Mouse (Mus musculus): Measurements from ENCODE around the gene Wdr31. TPM values are rescaled to one million over a fixed set of nuclear protein-coding genes. Genes with fewer than 3 reads are reported as not detected.
A peak's percentile ranks its signal among the peaks of the same experiment; 100 is the strongest.

Gene Wdr31
- total and polyA plus RNA-seq, 2 experiments from 2014 or later = 4.3 to 17.6 TPM

DNA sequence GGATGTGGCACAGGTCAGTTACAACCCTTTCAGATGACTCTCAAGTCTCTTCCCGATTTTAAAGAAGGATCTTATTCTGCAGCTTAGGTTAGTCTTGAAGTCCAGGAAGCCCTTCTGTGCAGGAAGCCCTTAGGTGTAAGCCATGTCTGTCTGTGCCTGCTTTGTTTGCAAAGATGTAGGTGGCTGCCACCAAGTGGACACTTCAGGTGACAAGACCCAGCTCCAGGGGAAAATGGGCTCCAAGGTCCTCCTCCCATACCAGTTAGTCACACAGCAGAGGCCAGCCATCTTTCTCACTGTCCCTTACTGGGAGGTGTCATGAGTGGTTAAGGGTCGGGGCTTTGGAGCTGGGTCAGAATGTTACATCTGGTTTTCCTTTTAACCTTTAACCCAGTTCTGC, 36.1 kb upstream of the Wdr31 start:
- 82% methylated on average over 2 of the region's 2 CpGs for WGBS
- H3K4me1 ChIP-seq (ENCODE audit: insufficient read depth, low read length) = no peaks in the 10 kb centered on the region
- ATAC-seq (no peak), DNase-seq (ENCODE audit: low spot score) (peak; percentile 58)
- no peak overlapping the region for H3K4me3 ChIP-seq (ENCODE audit: low read length)
- H3K36me3 ChIP-seq (ENCODE audit: insufficient read depth, low read length) = peaks cover 26% of the 10 kb centered on the region
- no peaks in the 10 kb centered on the region for H3K9me3 ChIP-seq (ENCODE audit: low read length)
- no peak overlapping the region for H3K4me2 ChIP-seq (ENCODE audit: low read depth, low read length)
- H3K27me3 ChIP-seq (ENCODE audit: insufficient read depth, low read length) = no peaks in the 10 kb centered on the region
- H3K9ac ChIP-seq (replicated peaks; ENCODE audit: low read length) = no peak overlapping the region
- peak; percentile 64 for TF ChIP-seq CTCF (IDR thresholded peaks at IDR 0.05; ENCODE audit: low read depth)
- H3K27ac ChIP-seq = no peak overlapping the region

DNA sequence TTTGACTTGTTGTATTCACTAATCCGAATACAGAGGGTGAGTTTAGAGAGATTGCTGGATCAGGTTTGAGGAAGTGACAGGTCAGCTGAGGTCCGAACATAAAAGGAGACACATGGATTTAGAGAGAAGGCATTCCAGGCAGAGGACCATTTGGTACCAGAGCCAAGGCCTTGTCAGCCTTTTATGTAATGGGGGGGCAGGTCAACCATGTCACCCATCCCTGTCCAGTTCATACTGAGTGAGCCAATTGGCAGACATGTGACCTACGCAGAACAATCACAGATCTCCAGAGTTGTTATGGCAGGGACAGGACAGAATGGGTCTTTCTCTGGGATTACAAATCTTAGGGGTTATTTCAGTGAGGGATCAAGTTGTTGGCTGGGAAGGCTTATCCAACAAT, 35.3 kb upstream of the Wdr31 start:
- H3K9me3 ChIP-seq (ENCODE audit: low read length) = no peaks in the 10 kb centered on the region
- ATAC-seq = no peak
- no peaks in the 10 kb centered on the region for H3K27me3 ChIP-seq (ENCODE audit: insufficient read depth, low read length)
- H3K9ac ChIP-seq (replicated peaks; ENCODE audit: low read length) = no peak overlapping the region
- H3K27ac ChIP-seq = no peak overlapping the region
- no peak overlapping the region for H3K4me3 ChIP-seq (ENCODE audit: low read length)
- H3K4me2 ChIP-seq (ENCODE audit: low read depth, low read length) = no peak overlapping the region
- no peak for DNase-seq (ENCODE audit: low spot score)
- H3K4me1 ChIP-seq (ENCODE audit: insufficient read depth, low read length) = no peaks in the 10 kb centered on the region
- peaks cover 18% of the 10 kb centered on the region for H3K36me3 ChIP-seq (ENCODE audit: insufficient read depth, low read length)
- TF ChIP-seq CTCF (IDR thresholded peaks at IDR 0.05; ENCODE audit: low read depth) = no peak
- WGBS = 81% methylated on average over 3 of the region's 3 CpGs

DNA sequence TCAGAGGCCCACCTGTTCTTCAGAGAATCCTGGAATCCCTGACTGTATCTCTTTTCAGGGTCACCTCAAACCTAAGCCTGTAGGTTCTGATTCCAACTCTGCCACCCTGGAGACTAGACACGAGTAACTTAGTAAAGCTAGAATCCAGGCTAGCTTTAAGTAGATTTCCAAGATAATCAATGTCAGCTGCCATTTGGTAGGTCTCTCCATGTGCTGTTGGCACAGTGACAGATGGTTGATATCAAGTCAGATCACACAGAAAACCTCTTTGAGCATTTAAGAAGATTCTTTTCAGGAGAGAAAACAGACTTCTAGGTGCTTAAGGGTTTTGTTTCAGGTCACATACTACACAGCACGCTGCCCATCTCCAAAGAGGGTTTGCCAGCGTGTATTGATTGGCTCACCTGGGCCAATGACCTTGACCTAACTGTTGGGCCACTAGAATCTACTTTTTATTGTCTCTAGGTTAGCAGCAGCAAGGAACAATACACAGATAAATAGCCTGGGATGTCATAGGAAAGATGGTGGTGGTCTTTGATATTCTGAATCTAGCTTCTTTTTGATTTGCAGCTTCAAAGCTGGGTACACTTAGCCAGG, 32.8 kb upstream of the Wdr31 start, which contains the start of gene Hdhd3:
Gene Hdhd3 (minus strand): TSS at position 94 of the 597 bp plus-strand sequence.
- H3K9me3 ChIP-seq (ENCODE audit: low read length) = no peaks in the 10 kb centered on the region
- H3K4me3 ChIP-seq (ENCODE audit: low read length) = peak within 1 kb of the TSS; percentile 71
- H3K4me2 ChIP-seq (ENCODE audit: low read depth, low read length) = peak within 1 kb of the TSS; percentile 81
- TF ChIP-seq CTCF (IDR thresholded peaks at IDR 0.05; ENCODE audit: low read depth) = no peak
- H3K9ac ChIP-seq (replicated peaks; ENCODE audit: low read length) = peak within 1 kb of the TSS; percentile 76
- no peaks in the 10 kb centered on the region for H3K4me1 ChIP-seq (ENCODE audit: insufficient read depth, low read length)
- peak within 1 kb of the TSS; percentile 69; the same call in 1 of the 2 replicates for H3K27ac ChIP-seq
- 84% methylated on average over 3 of the region's 3 CpGs for WGBS
- H3K36me3 ChIP-seq (ENCODE audit: insufficient read depth, low read length) = peaks cover 4% of the 10 kb centered on the region; the same call in 1 of the 2 replicates
- no peak for DNase-seq (ENCODE audit: low spot score)
- no peaks in the 10 kb centered on the region for H3K27me3 ChIP-seq (ENCODE audit: insufficient read depth, low read length)
- no peak for ATAC-seq

DNA sequence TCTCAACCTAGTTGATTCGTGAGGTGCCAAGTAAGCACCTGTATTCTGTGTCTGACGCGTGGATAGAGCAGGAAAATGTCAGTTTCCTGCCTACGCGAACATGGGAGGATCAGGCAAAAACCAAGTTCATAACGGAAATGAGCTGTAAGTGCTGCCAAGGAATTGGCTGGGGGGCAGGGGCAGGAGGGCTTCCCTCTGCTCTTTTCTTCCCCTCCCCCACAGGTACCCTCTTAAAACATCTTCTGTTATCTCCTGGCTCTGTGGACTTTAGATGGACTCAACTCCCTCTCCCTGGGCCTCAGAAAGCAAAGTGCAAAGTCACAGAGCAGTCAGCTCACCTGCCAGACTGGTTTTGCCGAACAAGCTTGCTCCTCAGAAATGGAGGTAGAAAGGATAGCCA, 32.3 kb upstream of the Wdr31 start:
- Histone ChIP-seq H3K36me3 (ENCODE audit: insufficient read depth, low read length) (peaks cover 8% of the 10 kb centered on the region; the same call in 1 of the 2 replicates), H3K9ac (replicated peaks; ENCODE audit: low read length) (no peak overlapping the region), H3K27me3 (ENCODE audit: insufficient read depth, low read length) (no peaks in the 10 kb centered on the region), H3K4me2 (ENCODE audit: low read depth, low read length) (no peak overlapping the region), H3K9me3 (ENCODE audit: low read length) (no peaks in the 10 kb centered on the region), H3K27ac (no peak overlapping the region), H3K4me3 (ENCODE audit: low read length) (no peak overlapping the region), H3K4me1 (ENCODE audit: insufficient read depth, low read length) (no peaks in the 10 kb centered on the region)
- TF ChIP-seq CTCF (IDR thresholded peaks at IDR 0.05; ENCODE audit: low read depth) = no peak
- DNase-seq (ENCODE audit: low spot score) (no peak), ATAC-seq (no peak)
- WGBS = 82% methylated on average over 7 of the region's 7 CpGs

DNA sequence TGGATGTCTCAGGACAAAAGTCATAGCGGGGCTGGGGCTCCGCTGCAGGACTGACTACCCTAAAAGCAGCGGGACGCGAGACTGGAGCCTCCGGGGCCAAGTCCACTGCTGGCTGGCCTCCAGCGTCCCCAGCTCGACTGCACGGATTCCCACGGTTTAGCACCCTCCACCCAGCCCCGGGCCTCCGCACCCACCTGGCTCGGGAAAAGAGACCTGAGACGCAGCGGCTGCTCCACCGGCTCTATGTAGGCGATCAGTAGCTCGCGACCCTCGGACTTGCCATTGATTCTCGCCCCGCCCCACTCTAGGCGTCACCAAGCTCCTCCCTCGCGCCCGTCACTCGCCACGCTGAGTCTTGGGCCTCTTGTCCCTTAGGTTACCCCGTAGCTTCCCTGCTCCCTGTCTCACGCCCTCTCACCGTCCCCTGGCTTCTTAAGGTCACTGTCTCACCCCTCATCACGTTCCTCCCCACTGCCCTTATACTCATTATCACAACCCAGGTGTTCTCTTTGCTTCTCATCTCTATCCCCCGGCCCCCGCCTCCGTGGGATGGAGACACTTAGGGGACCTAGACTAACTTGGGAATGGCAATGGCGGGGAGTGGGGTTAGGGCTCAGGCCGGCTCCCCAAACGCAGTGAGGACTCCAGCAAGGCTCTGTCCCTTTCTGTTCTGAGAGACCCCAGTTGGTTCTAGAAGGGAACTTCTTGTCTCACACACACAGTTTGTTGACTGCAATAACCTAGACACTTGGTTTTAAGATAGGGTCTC, 31.5 kb upstream of the Wdr31 start:
- no peaks in the 10 kb centered on the region for H3K27me3 ChIP-seq (ENCODE audit: insufficient read depth, low read length)
- WGBS = 2% methylated on average over 38 of the region's 38 CpGs
- H3K27ac ChIP-seq = peak overlapping the region; percentile 69; the same call in 1 of the 2 replicates
- no peak for TF ChIP-seq CTCF (IDR thresholded peaks at IDR 0.05; ENCODE audit: low read depth)
- no peaks in the 10 kb centered on the region for H3K9me3 ChIP-seq (ENCODE audit: low read length)
- DNase-seq (ENCODE audit: low spot score) (peak; percentile 94), ATAC-seq (peak; percentile 96)
- peak overlapping the region; percentile 81 for H3K4me2 ChIP-seq (ENCODE audit: low read depth, low read length)
- no peaks in the 10 kb centered on the region for H3K4me1 ChIP-seq (ENCODE audit: insufficient read depth, low read length)
- H3K9ac ChIP-seq (replicated peaks; ENCODE audit: low read length) = peak overlapping the region; percentile 76
- H3K4me3 ChIP-seq (ENCODE audit: low read length) = peak overlapping the region; percentile 71
- peaks cover 8% of the 10 kb centered on the region; the same call in 1 of the 2 replicates for H3K36me3 ChIP-seq (ENCODE audit: insufficient read depth, low read length)

DNA sequence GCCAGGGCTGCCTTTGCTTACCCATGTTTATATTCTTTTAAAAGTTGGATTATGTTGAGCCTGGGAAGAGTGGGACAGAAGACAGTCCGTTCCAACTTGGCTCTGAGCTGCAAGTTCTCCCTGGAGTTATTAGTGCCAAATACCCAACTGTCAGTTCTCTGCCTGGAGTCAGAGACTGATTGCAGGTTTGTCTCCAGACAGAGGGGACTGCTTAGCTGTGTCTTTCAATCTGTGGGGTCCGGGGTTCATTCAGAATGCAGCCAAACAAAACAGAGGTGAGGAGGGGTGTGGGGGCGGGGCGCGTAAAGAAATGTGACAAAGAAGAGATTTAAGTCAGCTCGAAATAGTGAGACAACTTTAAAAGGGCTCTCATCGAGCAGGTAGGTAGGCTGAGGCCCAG, 30.8 kb upstream of the Wdr31 start:
- peak overlapping the region; percentile 81 for H3K4me2 ChIP-seq (ENCODE audit: low read depth, low read length)
- H3K9me3 ChIP-seq (ENCODE audit: low read length) = no peaks in the 10 kb centered on the region
- H3K27me3 ChIP-seq (ENCODE audit: insufficient read depth, low read length) = no peaks in the 10 kb centered on the region
- H3K9ac ChIP-seq (replicated peaks; ENCODE audit: low read length) = peak overlapping the region; percentile 76
- DNase-seq (ENCODE audit: low spot score) = peak; percentile 26
- TF ChIP-seq CTCF (IDR thresholded peaks at IDR 0.05; ENCODE audit: low read depth) = no peak
- H3K36me3 ChIP-seq (ENCODE audit: insufficient read depth, low read length) = peaks cover 8% of the 10 kb centered on the region; the same call in 1 of the 2 replicates
- peak overlapping the region; percentile 71 for H3K4me3 ChIP-seq (ENCODE audit: low read length)
- ATAC-seq = no peak
- no peaks in the 10 kb centered on the region for H3K4me1 ChIP-seq (ENCODE audit: insufficient read depth, low read length)
- WGBS = under 1% methylated on average over 7 of the region's 7 CpGs
- H3K27ac ChIP-seq = peak overlapping the region; percentile 69; the same call in 1 of the 2 replicates
